Mouse (Mus musculus) heart, embryonic 13.5 days (tissue): ENCODE measurements around the gene Gm21983. TPM values are rescaled to one million over a fixed set of nuclear protein-coding genes. Genes with fewer than 3 reads are reported as not detected.

ENCODE experiments used
- ATAC-seq: fragments of 200-750 bp; cut with Nextera tagmentation; 2 replicates; pipeline ENCODE4 v1.8.0; 2017; ENCODE audit warnings: moderate TSS enrichment; ENCODE audit not compliant: insufficient number of reproducible peaks, low FRiP score, low TSS enrichment; ENCODE audit errors: extremely low read depth
- H3K27ac ChIP-seq: fragments of 300-500 bp; sonication (generic); replicated peaks from 2 replicates; pipeline ENCODE4 v1.5.1; 2015; ENCODE audit warnings: moderate library complexity, mild to moderate bottlenecking, inconsistent platforms
- H3K27me3 ChIP-seq: fragments of 300-500 bp; sonication (generic); replicated peaks from 2 replicates; pipeline ENCODE4 v1.6.1; 2015; ENCODE audit warnings: mild to moderate bottlenecking, inconsistent platforms
- H3K36me3 ChIP-seq: fragments of 300-500 bp; sonication (generic); 2 replicates; pipeline ENCODE4 v1.6.1; 2015; ENCODE audit warnings: mild to moderate bottlenecking, inconsistent platforms
- H3K4me1 ChIP-seq: fragments of 300-500 bp; sonication (generic); 2 replicates; pipeline ENCODE4 v1.6.1; 2015; ENCODE audit warnings: inconsistent platforms
- H3K4me2 ChIP-seq: fragments of 300-500 bp; sonication (generic); 2 replicates; pipeline ENCODE4 v1.6.1; 2015; ENCODE audit warnings: inconsistent platforms, mild to moderate bottlenecking, moderate library complexity
- H3K4me3 ChIP-seq: fragments of 300-500 bp; sonication (generic); 2 replicates; pipeline ENCODE4 v1.5.1; 2015; ENCODE audit warnings: moderate library complexity, mild to moderate bottlenecking, inconsistent platforms
- H3K9ac ChIP-seq: fragments of 300-500 bp; sonication (generic); 2 replicates; pipeline ENCODE4 v1.6.1; 2015; ENCODE audit warnings: inconsistent platforms, mild to moderate bottlenecking, moderate library complexity
- H3K9me3 ChIP-seq: fragments of 300-500 bp; sonication (generic); 2 replicates; pipeline ENCODE4 v1.6.1; 2016; ENCODE audit warnings: inconsistent platforms
- WGBS: fragments of 180-500 bp; shearing (Covaris S2); methylation state at CpG from one replicate; pipeline ENCODE4 v1.1.7; 2015; ENCODE audit warnings: mixed read lengths; 5-methylcytosine and 5-hydroxymethylcytosine counted together
- polyA plus RNA-seq: library from polyadenylated mRNA; unstranded; fragments of >200 nt; fragmentation: Nextera tagmentation; extraction: Ambion mirVana; gene quantifications from 2 replicates; pipeline ENCODE4 v1.2.1, GENCODE M21; 2015

The Gm21983 gene
- polyA plus RNA-seq, 1 experiment from 2014 or later: 0.31 TPM

GRCm38 (mm10) chr7:27203730-27204449 is 23.0 kb upstream of the Gm21983 start:
- Histone ChIP-seq H3K4me1 (no peaks in the 10 kb centered on the region), H3K9me3 (no peaks in the 10 kb centered on the region), H3K9ac (no peak overlapping the region), H3K27me3 (no peaks in the 10 kb centered on the region), H3K4me2 (no peak overlapping the region), H3K36me3 (peaks cover 73% of the 10 kb centered on the region), H3K4me3 (no peak overlapping the region), H3K27ac (no peak overlapping the region)
- no peak for ATAC-seq
- WGBS: 92% methylated on average over 8 of the region's 8 CpGs

- H3K27ac ChIP-seq: no peak overlapping the region
- WGBS: 90% methylated on average over 8 of the region's 8 CpGs
These were observed 17.9 kb upstream of the Gm21983 start for GRCm38 (mm10) chr7:27198779-27199178.

GRCm38 (mm10) chr7:27198355-27198754 is 17.5 kb upstream of the Gm21983 start:
- H3K36me3 ChIP-seq: peaks cover 53% of the 10 kb centered on the region
- no peak overlapping the region for H3K9ac ChIP-seq
- no peak overlapping the region for H3K4me3 ChIP-seq
- no peak overlapping the region for H3K4me2 ChIP-seq
- no peaks in the 10 kb centered on the region for H3K9me3 ChIP-seq
- H3K4me1 ChIP-seq: peaks cover 18% of the 10 kb centered on the region
- no peaks in the 10 kb centered on the region for H3K27me3 ChIP-seq
- H3K27ac ChIP-seq: no peak overlapping the region
- no peak for ATAC-seq

More at GRCm38 (mm10) chr7:27198779-27199178, 17.9 kb upstream of the Gm21983 start:
- H3K4me2 ChIP-seq: no peak overlapping the region
- no peak overlapping the region for H3K4me3 ChIP-seq
- ATAC-seq: no peak
- H3K36me3 ChIP-seq: peaks cover 53% of the 10 kb centered on the region
- H3K27me3 ChIP-seq: no peaks in the 10 kb centered on the region
- no peak overlapping the region for H3K9ac ChIP-seq
- H3K4me1 ChIP-seq: peaks cover 13% of the 10 kb centered on the region
- no peaks in the 10 kb centered on the region for H3K9me3 ChIP-seq

GRCm38 (mm10) chr7:27197634-27198033 is 16.7 kb upstream of the Gm21983 start:
- H3K4me2 ChIP-seq: no peak overlapping the region
- peaks cover 19% of the 10 kb centered on the region for H3K4me1 ChIP-seq
- no peak overlapping the region for H3K27ac ChIP-seq
- no peak for ATAC-seq
- H3K27me3 ChIP-seq: no peaks in the 10 kb centered on the region
- H3K4me3 ChIP-seq: no peak overlapping the region
- 0 out of 2 replicates have a peak overlapping the region, but pooled peaks have one; percentile 19 for H3K9ac ChIP-seq
- peaks cover 53% of the 10 kb centered on the region for H3K36me3 ChIP-seq
- H3K9me3 ChIP-seq: no peaks in the 10 kb centered on the region
- WGBS: 85% methylated on average over 8 of the region's 8 CpGs

GRCm38 (mm10) chr7:27197136-27197535 is 16.2 kb upstream of the Gm21983 start:
- H3K36me3 ChIP-seq: peaks cover 53% of the 10 kb centered on the region
- no peak for ATAC-seq
- no peak overlapping the region for H3K4me2 ChIP-seq
- H3K4me1 ChIP-seq: peaks cover 19% of the 10 kb centered on the region
- H3K9ac ChIP-seq: no peak overlapping the region
- H3K27ac ChIP-seq: no peak overlapping the region
- WGBS: 81% methylated on average over 3 of the region's 3 CpGs
- no peak overlapping the region for H3K4me3 ChIP-seq
- H3K27me3 ChIP-seq: no peaks in the 10 kb centered on the region
- H3K9me3 ChIP-seq: no peaks in the 10 kb centered on the region

GRCm38 (mm10) chr7:27195681-27196611 is 15.1 kb upstream of the Gm21983 start, which contains the start of the genes BC024978 and Snrpa:
BC024978 (plus strand) TSS chr7:27195781.
Snrpa (minus strand) TSS chr7:27196271.
- under 1% methylated on average over 64 of the region's 64 CpGs for WGBS
- no peaks in the 10 kb centered on the region for H3K9me3 ChIP-seq
- peak within 1 kb of the TSS; percentile 90 for H3K4me2 ChIP-seq
- peak within 1 kb of the TSS; percentile 99 for H3K27ac ChIP-seq
- H3K4me3 ChIP-seq: peak within 1 kb of the TSS; percentile 77
- H3K4me1 ChIP-seq: peaks cover 19% of the 10 kb centered on the region
- peaks cover 55% of the 10 kb centered on the region for H3K36me3 ChIP-seq
- H3K27me3 ChIP-seq: no peaks in the 10 kb centered on the region
- peak within 1 kb of the TSS; percentile 93 for H3K9ac ChIP-seq
- peak; percentile 97 for ATAC-seq

- H3K4me3 ChIP-seq: 0 out of 2 replicates have a peak overlapping the region, but pooled peaks have one; percentile 4
- no peaks in the 10 kb centered on the region for H3K9me3 ChIP-seq
- ATAC-seq: no peak
These were observed 12.8 kb upstream of the Gm21983 start for GRCm38 (mm10) chr7:27193731-27194130.

GRCm38 (mm10) chr7:27192434-27192833 is 11.5 kb upstream of the Gm21983 start:
- no peak overlapping the region for H3K4me3 ChIP-seq
- no peaks in the 10 kb centered on the region for H3K9me3 ChIP-seq
- peaks cover 77% of the 10 kb centered on the region for H3K36me3 ChIP-seq
- no peak overlapping the region for H3K4me2 ChIP-seq
- no peak overlapping the region for H3K9ac ChIP-seq
- WGBS: 93% methylated on average over 5 of the region's 5 CpGs
- peaks cover 19% of the 10 kb centered on the region for H3K4me1 ChIP-seq
- no peaks in the 10 kb centered on the region for H3K27me3 ChIP-seq
- no peak overlapping the region for H3K27ac ChIP-seq
- no peak for ATAC-seq

More at GRCm38 (mm10) chr7:27193731-27194130, 12.8 kb upstream of the Gm21983 start:
- H3K36me3 ChIP-seq: peaks cover 73% of the 10 kb centered on the region
- peak overlapping the region; percentile 18; the same call in 1 of the 2 replicates for H3K4me2 ChIP-seq
- peak overlapping the region; percentile 38; the same call in 1 of the 2 replicates for H3K9ac ChIP-seq
- H3K27ac ChIP-seq: no peak overlapping the region
- H3K27me3 ChIP-seq: no peaks in the 10 kb centered on the region
- peaks cover 19% of the 10 kb centered on the region for H3K4me1 ChIP-seq
- 77% methylated on average over 4 of the region's 4 CpGs for WGBS

GRCm38 (mm10) chr7:27189271-27189931 is 8.5 kb upstream of the Gm21983 start:
- Histone ChIP-seq H3K4me3 (no peak overlapping the region), H3K9me3 (no peaks in the 10 kb centered on the region), H3K9ac (no peak overlapping the region), H3K27ac (no peak overlapping the region), H3K36me3 (peaks cover 100% of the 10 kb centered on the region), H3K27me3 (no peaks in the 10 kb centered on the region), H3K4me2 (no peak overlapping the region), H3K4me1 (peaks cover 10% of the 10 kb centered on the region)
- ATAC-seq: no peak
- 94% methylated on average over 10 of the region's 10 CpGs for WGBS

- no peak overlapping the region for H3K9ac ChIP-seq
- no peak for ATAC-seq
- 81% methylated on average over 5 of the region's 5 CpGs for WGBS
- peaks cover 79% of the 10 kb centered on the region for H3K36me3 ChIP-seq
- no peaks in the 10 kb centered on the region for H3K27me3 ChIP-seq
- no peak overlapping the region for H3K4me2 ChIP-seq
- H3K4me3 ChIP-seq: no peak overlapping the region
- H3K9me3 ChIP-seq: no peaks in the 10 kb centered on the region
- no peaks in the 10 kb centered on the region for H3K4me1 ChIP-seq
- no peak overlapping the region for H3K27ac ChIP-seq
These were observed 5.1 kb upstream of the Gm21983 start for GRCm38 (mm10) chr7:27185986-27186385.

GRCm38 (mm10) chr7:27184964-27185363 is 4.1 kb upstream of the Gm21983 start:
- H3K4me3 ChIP-seq: no peak overlapping the region
- 58% methylated on average over 3 of the region's 3 CpGs for WGBS
- H3K27me3 ChIP-seq: no peaks in the 10 kb centered on the region
- no peak overlapping the region for H3K9ac ChIP-seq
- no peak for ATAC-seq
- peaks cover 8% of the 10 kb centered on the region for H3K4me1 ChIP-seq
- no peak overlapping the region for H3K27ac ChIP-seq
- peaks cover 69% of the 10 kb centered on the region for H3K36me3 ChIP-seq
- no peaks in the 10 kb centered on the region for H3K9me3 ChIP-seq
- no peak overlapping the region for H3K4me2 ChIP-seq
